Mouse (Mus musculus) CD8-positive naive resting alpha-beta T cell, adult 2 months (primary cell): Measurements from ENCODE around the gene Il10.

ENCODE experiments used
- DNase-seq, 2 experiments: peaks; one replicate each; pipeline ENCODE4 v3.0.0; 2022; ENCODE audit warnings: low read depth in 2 of 2, low spot score in 2 of 2

Il10 gene

GRCm38 (mm10) chr1:131048121-131048863, 28.6 kb downstream of the Il10 start:
- no peak for DNase-seq

DNA sequence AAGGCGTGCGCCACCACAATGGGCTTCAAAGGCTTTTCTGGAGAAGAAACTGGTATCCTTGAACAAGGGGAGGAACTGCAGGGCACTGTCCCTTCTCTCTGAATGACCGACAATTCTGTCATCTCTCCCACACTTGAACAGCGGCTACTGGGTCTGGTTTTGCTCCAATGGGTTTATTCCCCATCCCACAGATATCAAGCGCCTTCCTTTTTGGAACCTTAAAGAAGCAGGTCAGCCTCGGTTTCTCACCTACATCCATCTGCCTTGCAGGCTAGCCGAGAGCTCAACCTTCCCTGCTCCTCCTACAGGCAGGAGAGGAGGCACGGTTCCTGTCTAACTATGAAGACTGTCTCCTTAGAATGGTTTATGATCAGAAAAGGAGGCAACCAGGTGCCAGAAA, 29.3 kb downstream of the Il10 start:
- DNase-seq, result no peak

DNA sequence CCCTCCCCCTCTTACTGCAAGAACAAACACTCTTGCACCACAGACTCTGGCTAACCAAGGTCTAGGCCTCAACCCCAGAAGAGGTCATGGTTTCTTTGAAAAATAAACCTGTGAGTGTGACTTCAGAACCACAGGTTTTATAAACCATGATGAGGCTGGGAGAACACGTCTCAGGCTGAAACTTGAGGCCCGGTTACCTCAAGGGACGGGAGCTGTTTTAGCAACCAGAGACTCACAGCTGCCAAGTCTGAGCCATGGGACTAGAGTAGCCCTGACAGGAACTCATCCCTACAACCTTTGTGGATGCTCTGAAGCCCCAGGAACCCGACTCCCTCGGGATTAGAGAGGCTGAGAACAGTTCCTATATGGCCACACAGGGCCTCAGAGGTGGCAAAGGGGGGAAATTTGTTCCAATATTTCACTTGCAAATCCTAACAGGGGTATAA, 29.7 kb downstream of the Il10 start:
- no peak for DNase-seq

DNA sequence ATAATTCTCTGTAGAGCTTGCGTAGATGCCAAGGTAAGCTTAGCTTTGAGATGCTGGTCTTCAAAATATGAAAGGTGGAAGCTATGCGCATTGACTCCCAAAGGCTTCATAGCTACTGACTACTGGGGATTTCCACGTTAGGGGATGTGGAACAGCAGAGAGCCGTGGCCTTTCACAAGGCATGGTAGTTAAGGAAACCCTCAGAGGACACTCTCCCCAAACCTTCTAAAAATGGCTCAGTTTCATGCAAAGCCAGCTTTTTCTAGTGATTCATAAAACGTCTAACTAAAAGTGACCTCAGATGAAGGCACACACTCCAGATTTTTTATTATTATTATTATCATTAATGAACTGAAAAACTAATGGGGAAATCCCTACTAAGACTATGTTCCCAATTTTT, 30.4 kb downstream of the Il10 start:
- no peak for DNase-seq

DNA sequence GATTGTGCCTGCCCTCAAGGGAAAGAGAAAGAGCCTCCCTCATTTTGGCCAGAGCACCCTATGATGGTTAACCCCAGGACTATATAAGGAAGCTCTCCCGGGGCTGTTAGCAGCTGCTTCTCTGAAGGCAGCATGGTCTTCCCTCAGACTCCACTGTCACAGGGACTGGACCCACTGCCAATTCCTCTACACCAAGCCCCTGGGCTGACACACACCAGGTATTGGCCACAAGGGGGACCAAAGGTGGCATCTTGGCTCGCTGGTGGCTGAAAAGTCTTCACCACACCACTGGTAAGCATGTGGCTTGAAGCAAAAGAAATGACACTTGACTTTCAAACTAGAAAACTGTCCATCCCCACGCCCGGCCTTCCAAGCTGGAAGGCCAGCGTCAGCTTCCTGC, 31.0 kb downstream of the Il10 start:
- DNase-seq, result no peak

GRCm38 (mm10) chr1:131051073-131051472, 31.4 kb downstream of the Il10 start:
- DNase-seq, result no peak

DNA sequence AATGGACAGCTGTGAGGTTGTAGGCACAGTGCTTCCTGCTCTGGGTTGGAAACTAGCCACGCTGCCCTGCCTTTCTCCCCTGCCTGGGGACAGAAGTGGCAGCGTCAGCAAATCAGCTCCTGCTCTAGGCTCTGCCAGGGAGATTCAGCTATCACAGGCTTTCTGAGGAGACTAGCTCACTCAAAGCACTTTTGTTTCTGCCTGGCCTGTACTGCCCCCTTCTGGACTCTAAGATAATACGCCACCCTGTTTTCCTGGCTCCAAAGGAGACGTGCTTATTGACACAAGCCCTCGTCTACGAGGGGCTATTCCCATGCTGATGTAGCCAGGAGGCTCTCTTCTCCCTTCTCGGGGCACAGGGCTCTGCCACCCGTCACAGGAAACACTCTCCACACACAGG, 33.6 kb downstream of the Il10 start:
- DNase-seq, result peak in 1 of 2 experiments; percentile 40

DNA sequence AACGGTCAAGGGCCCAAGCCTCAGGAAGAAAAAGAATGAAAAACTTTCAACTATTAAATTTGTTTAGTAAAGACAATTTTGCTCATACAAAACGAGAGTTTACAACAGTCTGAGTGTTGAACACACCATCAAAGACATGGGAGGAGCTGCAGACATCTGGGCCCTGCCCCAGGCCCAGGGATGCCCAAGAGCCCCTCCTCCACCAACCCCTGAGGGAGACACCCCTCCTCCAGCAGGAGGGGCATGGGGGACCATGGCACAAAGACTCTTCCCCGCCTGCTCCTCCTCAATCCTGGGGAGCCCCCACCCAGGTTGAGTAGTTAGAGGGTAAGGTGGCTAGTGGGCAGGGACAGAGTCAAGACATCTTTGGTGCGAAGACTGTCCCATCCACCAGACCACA, 34.0 kb downstream of the Il10 start:
- DNase-seq, result no peak

GRCm38 (mm10) chr1:131054251-131054650, 34.6 kb downstream of the Il10 start:
- no peak for DNase-seq

GRCm38 (mm10) chr1:131058431-131058830, 38.8 kb downstream of the Il10 start:
- DNase-seq, result no peak

DNA sequence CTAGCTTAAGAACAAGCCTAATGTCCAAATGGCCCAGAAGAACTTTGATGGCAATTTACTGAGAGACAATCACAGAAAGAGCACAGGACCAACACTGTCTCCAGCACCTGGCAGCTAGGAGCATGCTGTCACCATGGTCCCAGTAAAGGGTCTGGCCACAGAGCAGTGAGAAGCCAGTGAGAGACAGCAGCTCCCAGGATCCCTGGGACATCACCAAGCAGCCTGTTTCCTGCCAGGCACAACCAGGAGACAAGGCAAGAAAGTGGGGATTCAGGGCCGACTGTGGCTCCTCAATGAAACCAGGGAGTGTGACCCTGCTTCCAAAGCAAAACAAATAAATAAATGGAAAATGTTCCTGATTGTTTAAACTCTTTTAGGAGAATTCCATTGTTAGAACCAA, 39.8 kb downstream of the Il10 start:
- DNase-seq, result no peak

GRCm38 (mm10) chr1:131059841-131060240, 40.2 kb downstream of the Il10 start:
- no peak for DNase-seq

GRCm38 (mm10) chr1:131060290-131061253, 40.9 kb downstream of the Il10 start:
- DNase-seq, result peak; percentile 24 to 62

- no peak for DNase-seq
Observed at GRCm38 (mm10) chr1:131061740-131062254, 42.2 kb downstream of the Il10 start.

DNA sequence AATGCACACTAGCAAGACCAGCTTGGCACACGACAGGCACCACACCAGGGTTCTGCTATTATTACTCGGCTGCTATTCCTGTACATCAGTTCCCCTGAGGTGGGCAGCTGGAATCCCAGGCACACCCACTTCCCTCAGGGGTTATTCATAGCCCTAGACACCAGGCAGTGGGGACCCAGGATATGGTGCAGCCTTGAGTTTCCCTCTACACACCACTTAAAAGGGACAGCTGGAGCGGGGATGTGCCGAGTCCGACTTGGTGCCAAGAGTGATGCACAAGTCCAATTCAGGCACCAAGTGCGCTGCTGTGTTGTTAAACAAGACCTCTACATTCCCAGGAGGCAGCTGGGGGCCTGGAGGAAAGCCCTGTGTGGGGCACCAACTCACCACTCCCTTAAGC, 43.2 kb downstream of the Il10 start:
- DNase-seq, result no peak

DNA sequence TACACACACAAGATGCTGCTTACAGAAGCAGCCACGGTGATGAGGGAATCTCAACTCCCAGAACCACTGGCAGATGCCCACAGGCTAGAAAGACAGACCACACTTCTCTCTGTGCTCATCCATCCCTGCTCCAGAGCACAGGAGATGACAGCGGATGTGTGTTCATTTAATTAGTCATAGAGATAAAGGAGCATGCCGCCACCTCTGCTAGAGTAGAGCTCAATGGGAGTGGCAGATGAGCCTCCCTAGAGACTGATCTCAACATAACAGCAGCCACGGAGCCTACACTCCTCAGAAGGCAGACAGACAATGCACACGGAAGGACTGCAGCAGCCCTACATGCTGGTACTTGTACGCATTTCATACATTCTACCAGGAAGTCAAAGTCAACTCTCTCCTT, 44.6 kb downstream of the Il10 start:
- DNase-seq, result no peak

GRCm38 (mm10) chr1:131068011-131068727, 48.5 kb downstream of the Il10 start:
- DNase-seq, result no peak

DNA sequence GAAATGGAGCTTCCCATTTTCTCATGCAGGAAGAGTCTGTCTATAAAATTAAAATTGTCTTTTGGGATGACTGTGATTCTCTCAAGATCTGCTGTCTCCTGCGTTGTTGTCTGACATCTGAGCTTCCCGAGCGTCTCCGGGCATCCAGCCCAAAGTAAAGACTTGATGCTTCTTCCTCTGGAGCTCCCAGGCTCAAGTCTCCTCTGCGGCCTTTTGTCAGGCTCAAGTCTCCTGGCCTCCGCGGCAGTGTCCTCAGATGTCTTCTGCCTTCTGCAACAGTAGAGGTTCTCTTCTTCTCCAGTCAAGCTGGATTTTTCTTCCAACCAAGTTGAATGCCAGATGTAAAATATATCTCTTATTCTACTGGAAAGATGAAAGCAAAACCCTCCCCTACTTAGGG, 49.4 kb downstream of the Il10 start:
- no peak for DNase-seq

GRCm38 (mm10) chr1:131072376-131072990, 52.8 kb downstream of the Il10 start:
- no peak for DNase-seq

- no peak for DNase-seq
Observed at GRCm38 (mm10) chr1:131074524-131074938, 54.9 kb downstream of the Il10 start.
